Mouse (Mus musculus) megakaryocyte, adult 5-6 weeks (primary cell): ENCODE measurements around the gene Samd4b. TPM values are rescaled to one million over a fixed set of nuclear protein-coding genes. Genes with fewer than 3 reads are reported as not detected.
"Not testable (repeated sequence)": the region's sequence is repeated elsewhere in the genome, so short reads cannot be mapped to it uniquely, and the experiment has no call there.

ENCODE experiments used
- ATAC-seq: 2 replicates; pipeline ENCODE4 v1.8.0; 2016; ENCODE audit warnings: mild to moderate bottlenecking, inconsistent platforms; ENCODE audit not compliant: poor library complexity, severe bottlenecking
- total RNA-seq, 2 experiments: library from RNA; stranded (forward) in 1 of 2; stranded (reverse) in 1 of 2; fragments of 153-499, 151-499 nt in 1 of 2; fragments of 221-1000, 200-1000 nt in 1 of 2; gene quantifications; 2 replicates each; pipeline versions ENCODE4 v1.2.3 to v1.2.4; 2015 to 2017

Samd4b gene
- total RNA-seq, 2 experiments from 2014 or later = 6.1 to 30.2 TPM

GRCm38 (mm10) chr7:28418096-28418670, 179.8 kb downstream of the Samd4b start:
- ATAC-seq = no peak

- no peak for ATAC-seq
Observed at GRCm38 (mm10) chr7:28417368-28417767, 180.6 kb downstream of the Samd4b start.

GRCm38 (mm10) chr7:28412826-28413225, 185.1 kb downstream of the Samd4b start:
- ATAC-seq = no peak

- peak; percentile 76 for ATAC-seq
Observed at GRCm38 (mm10) chr7:28410841-28411475, 187.0 kb downstream of the Samd4b start.

- ATAC-seq = no peak
Observed at GRCm38 (mm10) chr7:28401942-28402341, 196.0 kb downstream of the Samd4b start.

- ATAC-seq = peak; percentile 82
Observed at GRCm38 (mm10) chr7:28401030-28401429, 196.9 kb downstream of the Samd4b start.

- ATAC-seq = no peak
Observed at GRCm38 (mm10) chr7:28398696-28399340, 199.1 kb downstream of the Samd4b start.

- ATAC-seq = no peak
Observed at GRCm38 (mm10) chr7:28398000-28398399, 199.9 kb downstream of the Samd4b start.

GRCm38 (mm10) chr7:28395425-28395824, 202.5 kb downstream of the Samd4b start:
- no peak for ATAC-seq

GRCm38 (mm10) chr7:28393272-28393951, 204.5 kb downstream of the Samd4b start:
- no peak for ATAC-seq

- ATAC-seq = peak; percentile 98
Observed at GRCm38 (mm10) chr7:28392429-28393271, 205.3 kb downstream of the Samd4b start, which contains the start of the genes Med29 and Paf1. Gene Med29, minus strand, starts transcription at chr7:28392708. Gene Paf1, plus strand, starts transcription at chr7:28392951.

- ATAC-seq = no peak
Observed at GRCm38 (mm10) chr7:28390331-28390730, 207.6 kb downstream of the Samd4b start.

GRCm38 (mm10) chr7:28387384-28387783, 210.6 kb downstream of the Samd4b start:
- ATAC-seq = not testable (repeated sequence)

- ATAC-seq = not testable (repeated sequence)
Observed at GRCm38 (mm10) chr7:28386877-28387276, 211.1 kb downstream of the Samd4b start.

- peak; percentile 53 for ATAC-seq
Observed at GRCm38 (mm10) chr7:28386462-28386861, 211.5 kb downstream of the Samd4b start.

GRCm38 (mm10) chr7:28386007-28386406, 211.9 kb downstream of the Samd4b start:
- peak; percentile 39 for ATAC-seq

- ATAC-seq = no peak
Observed at GRCm38 (mm10) chr7:28385196-28385595, 212.7 kb downstream of the Samd4b start.

- ATAC-seq = no peak
Observed at GRCm38 (mm10) chr7:28384162-28384561, 213.8 kb downstream of the Samd4b start.

- ATAC-seq = no peak
Observed at GRCm38 (mm10) chr7:28383606-28384005, 214.3 kb downstream of the Samd4b start.

GRCm38 (mm10) chr7:28382981-28383396, 215.0 kb downstream of the Samd4b start:
- peak; percentile 19 for ATAC-seq
